Mouse (Mus musculus) gastrocnemius, adult 18-20 months (tissue): ENCODE results near the gene Fgfr2. TPM values are rescaled to one million over a fixed set of nuclear protein-coding genes. Genes with fewer than 3 reads are reported as not detected.

Experiments used
- DNase-seq: peaks from one replicate; pipeline ENCODE4 v3.0.0; 2021; ENCODE audit warnings: low spot score
- total RNA-seq, 2 experiments: library from RNA; stranded (reverse); gene quantifications; 2 replicates each; pipeline ENCODE4 v1.2.3; 2021

Fgfr2 gene
- total RNA-seq, 2 experiments from 2014 or later = 0.43 to 0.88 TPM

DNA sequence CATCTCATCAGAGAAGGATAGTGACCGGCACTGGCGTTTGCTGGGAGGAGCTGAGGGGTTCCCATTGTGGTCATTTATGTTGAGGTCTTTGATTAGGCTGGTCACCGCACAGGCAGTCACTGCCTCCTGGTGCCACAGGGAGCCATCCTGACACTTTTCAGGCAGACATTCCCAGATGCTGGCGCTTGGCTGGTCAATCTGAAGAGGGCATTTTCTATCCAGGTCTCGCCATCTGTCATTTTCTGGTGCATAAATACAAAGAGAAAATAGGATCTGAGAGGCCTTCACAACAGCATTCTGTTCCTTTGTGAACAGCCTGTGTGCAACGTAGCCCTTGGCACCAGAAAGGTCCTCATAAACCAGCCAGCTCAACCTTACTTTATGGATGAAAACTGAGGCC, 363.2 kb downstream of the Fgfr2 start:
- DNase-seq = no peak

- DNase-seq = no peak
These were observed 363.7 kb downstream of the Fgfr2 start for GRCm38 (mm10) chr7:132759405-132759891.

GRCm38 (mm10) chr7:132758875-132759274, 364.3 kb downstream of the Fgfr2 start:
- DNase-seq = no peak

GRCm38 (mm10) chr7:132756325-132756724, 366.8 kb downstream of the Fgfr2 start:
- no peak for DNase-seq

GRCm38 (mm10) chr7:132754389-132754750, 368.8 kb downstream of the Fgfr2 start:
- DNase-seq = no peak

GRCm38 (mm10) chr7:132753518-132754388, 369.4 kb downstream of the Fgfr2 start:
- peak; percentile 42 for DNase-seq

DNA sequence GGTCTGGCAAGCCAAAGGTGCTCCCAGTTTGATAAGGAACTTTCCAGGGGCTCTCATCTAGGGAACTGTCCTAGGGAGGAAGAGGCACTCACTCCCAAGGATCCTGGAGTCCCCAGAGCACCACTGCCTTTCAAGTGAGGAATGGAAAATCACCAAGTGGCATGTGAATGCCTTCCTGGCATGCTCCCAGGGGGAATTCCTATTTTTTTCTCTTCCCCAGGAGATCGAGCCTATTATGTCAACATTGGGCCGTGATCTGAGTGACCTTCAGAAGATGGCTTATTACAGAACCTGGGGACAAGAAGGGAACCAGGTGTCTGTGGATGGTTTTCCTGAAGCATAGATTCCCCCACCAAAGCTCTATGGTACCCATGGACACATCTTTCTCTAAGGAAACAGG, 371.4 kb downstream of the Fgfr2 start:
- DNase-seq = no peak

- DNase-seq = no peak
These were observed 373.6 kb downstream of the Fgfr2 start for GRCm38 (mm10) chr7:132749504-132749903.

GRCm38 (mm10) chr7:132748076-132748769, 374.9 kb downstream of the Fgfr2 start:
- DNase-seq = no peak

DNA sequence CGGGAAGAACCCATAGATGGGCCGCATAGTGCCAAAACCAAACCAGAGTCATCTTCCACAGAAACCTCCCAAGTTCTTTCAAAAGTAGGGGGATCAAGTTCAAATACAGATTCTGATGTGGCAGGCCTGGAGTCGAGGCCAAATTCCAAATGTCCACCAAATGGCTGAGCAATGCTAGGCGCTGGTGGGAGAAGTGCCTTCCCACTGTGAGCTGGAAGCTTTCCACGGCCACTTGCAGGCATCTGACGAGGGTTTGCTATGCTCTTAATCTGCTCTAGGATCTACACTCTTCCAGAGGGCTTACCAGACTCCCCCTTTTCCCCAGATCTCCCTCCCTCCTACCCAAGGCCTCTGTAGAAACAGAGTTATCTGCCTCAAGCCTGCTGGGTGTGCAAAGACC, 376.1 kb downstream of the Fgfr2 start:
- DNase-seq = no peak

DNA sequence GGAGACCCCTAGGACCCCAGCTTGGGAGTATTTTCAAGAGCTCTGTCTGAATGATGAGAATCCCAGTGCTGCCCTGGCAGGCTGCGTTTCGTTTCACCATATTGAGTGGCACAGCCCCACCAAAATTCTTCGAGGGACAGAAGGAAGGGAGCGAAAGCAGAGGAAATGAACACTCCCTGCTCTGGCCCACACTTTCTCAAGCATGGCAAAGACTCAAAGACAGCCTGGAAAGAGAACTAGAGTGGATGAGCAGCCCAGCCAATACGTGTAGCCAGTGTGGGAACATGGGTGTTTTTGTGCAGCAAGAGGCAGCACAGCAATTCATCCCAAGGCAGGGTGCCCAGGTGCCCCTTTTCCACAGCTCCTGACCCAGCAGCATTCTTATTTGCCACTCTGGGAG, 380.2 kb downstream of the Fgfr2 start:
- DNase-seq = no peak

- DNase-seq = no peak
These were observed 383.3 kb downstream of the Fgfr2 start for GRCm38 (mm10) chr7:132739829-132740228.

DNA sequence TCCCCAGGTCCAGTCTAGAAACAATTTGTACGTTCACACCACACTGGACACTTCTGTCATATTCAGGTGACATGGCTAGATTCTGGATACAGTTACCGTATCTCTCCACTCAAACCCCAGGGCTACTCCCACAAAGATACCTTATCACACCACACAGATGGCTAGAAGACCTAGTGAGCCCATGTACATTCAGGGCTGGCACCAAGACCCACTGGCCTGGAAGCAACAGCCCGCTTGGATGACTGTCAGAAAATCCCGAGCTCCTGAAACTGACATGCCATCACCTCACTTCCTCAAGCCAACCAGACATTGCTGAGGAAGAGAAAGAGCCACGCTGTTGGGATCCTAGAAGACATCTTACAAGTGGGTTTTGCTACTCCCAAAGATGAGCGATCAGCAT, 384.3 kb downstream of the Fgfr2 start:
- DNase-seq = no peak

- peak; percentile 77 for DNase-seq
These were observed 386.9 kb downstream of the Fgfr2 start for GRCm38 (mm10) chr7:132736099-132736862.

DNA sequence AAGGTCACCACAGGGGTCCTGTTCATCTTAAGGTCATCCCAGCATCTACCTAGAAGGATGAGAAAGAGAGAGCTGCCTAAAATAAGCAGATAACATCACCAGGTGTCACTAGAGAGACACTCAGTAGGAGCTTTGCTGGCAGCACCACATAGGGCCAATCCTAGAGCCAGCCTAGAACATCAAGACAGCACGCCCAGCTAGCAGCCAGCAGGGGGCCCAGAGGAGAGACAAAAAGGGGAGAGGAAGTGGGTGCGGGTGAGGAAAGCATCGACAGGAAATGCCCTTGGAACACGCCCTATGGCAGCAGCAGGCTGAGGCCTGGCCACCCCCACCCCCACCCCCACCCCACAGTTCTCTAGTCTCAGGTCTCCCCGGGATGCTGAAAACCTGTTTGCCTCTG, 388.0 kb downstream of the Fgfr2 start:
- DNase-seq = peak; percentile 61

DNA sequence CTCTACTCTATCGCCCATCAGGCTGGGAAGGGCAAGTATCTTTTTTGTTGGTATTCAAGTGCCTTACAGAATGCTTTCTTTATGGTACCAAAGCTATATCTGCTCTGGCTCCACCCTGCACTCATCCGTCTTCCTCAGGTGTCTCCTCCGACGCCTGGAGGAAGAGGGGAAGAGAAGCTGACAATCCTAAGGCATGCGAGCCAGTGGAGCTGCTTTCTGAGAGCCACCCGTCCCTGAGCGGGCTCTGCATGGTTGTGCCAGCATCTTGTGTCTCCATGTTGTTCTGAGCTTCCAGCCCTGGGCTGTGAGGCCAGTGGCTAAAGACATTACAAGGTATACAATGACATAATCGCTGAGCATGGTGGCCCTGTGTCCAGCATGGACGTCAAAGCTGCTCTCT, 388.9 kb downstream of the Fgfr2 start:
- DNase-seq = no peak

DNA sequence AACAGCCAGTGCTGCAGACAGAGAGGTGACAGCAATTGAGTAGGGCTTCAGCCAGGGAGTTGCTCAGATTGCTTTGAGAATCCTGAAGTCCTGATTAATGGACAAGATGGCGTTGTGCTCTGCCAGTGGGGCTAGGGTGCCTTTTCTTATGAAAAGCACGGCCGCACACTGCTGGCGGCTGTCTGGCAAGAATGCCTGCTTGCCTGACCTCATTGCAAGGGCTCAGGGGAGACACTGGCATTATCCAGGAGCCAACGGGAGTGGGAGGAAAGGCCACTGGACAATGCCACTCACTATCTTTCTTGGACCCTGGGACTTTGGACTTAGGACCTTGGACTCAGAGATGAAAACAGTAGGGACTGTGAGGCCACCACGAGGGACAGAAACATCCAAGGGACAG, 389.6 kb downstream of the Fgfr2 start:
- DNase-seq = no peak

DNA sequence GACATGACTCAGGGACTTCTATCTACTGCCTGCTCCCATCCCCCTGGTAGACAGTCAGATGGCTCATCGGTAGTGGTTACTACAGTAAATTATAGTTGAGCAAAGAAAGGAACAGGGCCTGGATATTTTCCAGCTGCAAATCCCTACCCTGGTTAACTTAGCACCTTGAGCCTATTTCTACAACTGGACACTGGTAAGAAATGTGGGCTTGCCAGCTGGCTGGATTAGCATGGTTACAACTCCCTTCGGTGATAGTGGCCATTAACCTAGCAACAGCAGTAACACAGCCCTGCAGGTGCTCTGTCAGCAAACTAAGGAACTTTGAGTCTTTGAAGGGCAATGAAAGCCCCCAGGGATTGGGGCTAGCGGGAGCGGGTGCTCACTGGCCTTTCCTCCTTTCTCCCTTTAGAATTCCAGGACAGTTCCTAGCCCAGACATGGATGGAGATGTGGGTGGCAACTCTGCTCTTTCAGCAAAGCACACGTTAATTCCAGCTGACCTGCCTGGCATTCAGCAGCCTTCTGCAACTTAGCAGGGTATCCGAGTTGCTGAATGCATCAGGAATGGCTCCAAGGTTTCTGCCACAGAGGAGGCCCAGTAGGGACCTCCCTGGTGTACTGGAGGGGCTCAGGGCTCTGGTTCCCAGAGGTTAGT, 390.9 kb downstream of the Fgfr2 start:
- peak; percentile 25 for DNase-seq

GRCm38 (mm10) chr7:132731558-132731957, 391.6 kb downstream of the Fgfr2 start:
- no peak for DNase-seq

DNA sequence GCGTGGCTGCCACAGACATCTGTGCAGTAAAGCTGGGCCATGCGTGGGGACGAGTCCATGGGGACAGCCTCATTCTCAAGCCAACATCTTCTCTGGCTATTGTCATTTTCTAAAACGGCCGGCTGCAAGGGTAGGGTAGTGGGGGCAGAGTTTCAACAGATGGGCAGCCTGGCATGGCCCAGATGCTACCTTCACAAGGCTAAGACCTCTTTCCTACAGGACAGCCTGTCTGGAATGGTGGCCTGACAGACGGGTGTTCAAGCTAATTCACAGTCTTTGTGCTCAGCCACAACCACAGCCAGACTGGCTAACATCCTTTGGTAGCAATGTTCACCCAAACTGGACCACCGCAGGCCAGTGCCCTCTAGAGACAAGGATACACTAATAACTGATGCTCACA, 392.6 kb downstream of the Fgfr2 start:
- DNase-seq = no peak

- DNase-seq = no peak
These were observed 393.9 kb downstream of the Fgfr2 start for GRCm38 (mm10) chr7:132729093-132729831.
